Mouse (Mus musculus): ENCODE results near the gene Gucy2e.

- TF ChIP-seq GATA1 (IDR thresholded peaks at IDR 0.05; ENCODE audit: borderline replicate concordance, low read length) = no peak
- no peak for TF ChIP-seq FLI1 (IDR thresholded peaks at IDR 0.05; ENCODE audit: low read length)
These were observed 14.5 kb upstream of the Gucy2e start for GRCm38 (mm10) chr11:69251135-69251842.
